Mouse (Mus musculus): ENCODE measurements at regions not wholly inside any gene's neighbourhood (a gene's known extent, or its start where the extent isn't known, plus 50 kb on each side); places are given as distances from the start of the nearest gene placed in this dataset.
A peak's percentile ranks its signal among the peaks of the same experiment; 100 is the strongest.

DNA sequence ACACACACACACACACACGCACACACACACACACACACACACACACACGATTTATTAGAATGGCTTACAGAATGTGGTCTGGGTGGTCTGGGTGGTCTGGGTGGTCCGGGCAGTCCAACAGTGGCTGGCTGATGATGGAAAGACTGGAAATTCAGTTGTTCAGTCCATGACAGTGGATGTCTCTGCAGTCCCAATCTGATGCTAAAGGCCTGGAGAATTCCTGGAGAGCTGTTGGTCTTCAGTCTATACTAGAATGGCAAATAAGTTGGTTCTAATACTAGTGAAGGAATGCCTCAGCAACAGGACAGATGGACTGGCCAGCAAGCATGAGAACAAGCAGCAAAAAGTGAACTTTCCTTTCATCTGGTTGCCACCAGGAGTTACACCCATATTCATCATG is 87.9 kb downstream of the Foxi3 start:
- dilution Hi-C loops (cut with MboI; ENCODE audit: extremely low pct_ligation_motif_present, extremely low pct_unique_long_range_greater_than_20kb, low sequenced_read_pairs) (no loop called here), in situ Hi-C loops (cut with MboI; ENCODE audit: low pct_ligation_motif_present, low pct_unique_long_range_greater_than_20kb, low sequenced_read_pairs) (no loop called here)
- Histone ChIP-seq H3K27ac (ENCODE audit: insufficient read depth, low read depth) (no peak overlapping the region), H3K9ac (ENCODE audit: insufficient read depth, low read depth) (no peak overlapping the region), H3K9me3 (replicated peaks; ENCODE audit: low read length) (no peaks in the 10 kb centered on the region), H3K4me1 (ENCODE audit: control insufficient read depth in 1 of 2, insufficient read depth in 2 of 2) (peaks cover 3 to 18% of the 10 kb centered on the region in 2 experiments; a peak in 3 of 4 replicates), H3K4me2 (ENCODE audit: insufficient read depth, low read depth, poor library complexity, severe bottlenecking) (no peak overlapping the region), H3K27me3 (replicated peaks) (no peaks in the 10 kb centered on the region), H3K4me3 (replicated peaks in 1 of 3; ENCODE audit: low read depth in 2 of 3, low read length in 2 of 3, poor library complexity in 1 of 3) (no peak overlapping the region), H3K36me3 (replicated peaks in 1 of 2; ENCODE audit: control insufficient read depth in 1 of 2, insufficient read depth in 1 of 2, low read length in 1 of 2) (no peaks in the 10 kb centered on the region), H3K79me2 (replicated peaks; ENCODE audit: control insufficient read depth, extremely low read depth, insufficient read depth, poor library complexity, severe bottlenecking) (no peaks in the 10 kb centered on the region)
- DNase-seq (ENCODE audit: extremely low read depth), result no peak
- TF ChIP-seq MAZ (IDR thresholded peaks at IDR 0.05; ENCODE audit: low read depth, low read length), result no peak
- no peak for TF ChIP-seq POLR2AphosphoS2 (IDR thresholded peaks at IDR 0.05; ENCODE audit: low read depth, low read length)
- no peak for TF ChIP-seq CHD2 (IDR thresholded peaks at IDR 0.05; ENCODE audit: low read length)
- no peak for TF ChIP-seq ETS1 (conservative IDR thresholded peaks at IDR 0.05; ENCODE audit: low read depth, low read length)
- TF ChIP-seq MEF2A (IDR thresholded peaks at IDR 0.05; ENCODE audit: borderline replicate concordance, low read depth, low read length), result no peak

DNA sequence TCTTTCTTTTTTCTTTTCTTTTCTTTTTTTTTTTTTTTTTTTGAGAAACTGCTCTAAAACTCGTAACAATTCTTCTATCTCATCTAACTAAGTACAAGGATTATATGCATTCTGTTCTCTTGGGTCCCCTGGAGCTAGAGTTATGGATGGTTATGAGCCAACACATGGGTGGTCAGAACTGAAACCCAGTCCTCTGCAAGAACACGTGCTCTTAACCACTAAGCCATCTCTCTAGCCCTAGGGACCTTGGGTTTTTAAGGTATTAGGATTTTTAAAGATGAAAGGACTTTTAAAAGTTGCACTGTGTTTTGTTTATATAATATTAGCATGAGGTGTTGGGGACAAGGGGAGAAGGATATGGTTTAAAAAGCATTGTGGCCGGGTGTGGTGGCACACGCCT is 88.9 kb downstream of the Foxi3 start:
- H3K27me3 ChIP-seq (replicated peaks), result no peaks in the 10 kb centered on the region
- H3K27ac ChIP-seq (ENCODE audit: insufficient read depth, low read depth), result no peak overlapping the region
- H3K4me3 ChIP-seq (replicated peaks in 1 of 3; ENCODE audit: low read depth in 2 of 3, low read length in 2 of 3, poor library complexity in 1 of 3), result no peak overlapping the region
- H3K4me1 ChIP-seq (ENCODE audit: control insufficient read depth in 1 of 2, insufficient read depth in 2 of 2), result peaks cover 3 to 17% of the 10 kb centered on the region in 2 experiments; a peak in 3 of 4 replicates
- no peaks in the 10 kb centered on the region for H3K79me2 ChIP-seq (replicated peaks; ENCODE audit: control insufficient read depth, extremely low read depth, insufficient read depth, poor library complexity, severe bottlenecking)
- dilution Hi-C loops (cut with MboI; ENCODE audit: extremely low pct_ligation_motif_present, extremely low pct_unique_long_range_greater_than_20kb, low sequenced_read_pairs), result no loop called here
- no peak overlapping the region for H3K4me2 ChIP-seq (ENCODE audit: insufficient read depth, low read depth, poor library complexity, severe bottlenecking)
- in situ Hi-C loops (cut with MboI; ENCODE audit: low pct_ligation_motif_present, low pct_unique_long_range_greater_than_20kb, low sequenced_read_pairs), result no loop called here
- no peak overlapping the region for H3K9ac ChIP-seq (ENCODE audit: insufficient read depth, low read depth)
- H3K36me3 ChIP-seq (replicated peaks in 1 of 2; ENCODE audit: control insufficient read depth in 1 of 2, insufficient read depth in 1 of 2, low read length in 1 of 2), result no peaks in the 10 kb centered on the region
- TF ChIP-seq JUN (IDR thresholded peaks at IDR 0.05; ENCODE audit: insufficient read depth, low read depth, low read length), result no peak
- peak; percentile 52 for TF ChIP-seq BHLHE40 (IDR thresholded peaks at IDR 0.05; ENCODE audit: low read depth, low read length)
- TF ChIP-seq ETS1 (conservative IDR thresholded peaks at IDR 0.05; ENCODE audit: low read depth, low read length), result no peak
- TF ChIP-seq MAX (IDR thresholded peaks at IDR 0.05; ENCODE audit: low read length), result peak; percentile 63; the same call in 1 of the 2 replicates
- no peak for TF ChIP-seq RAD21 (IDR thresholded peaks at IDR 0.05; ENCODE audit: low read depth, low read length)
- TF ChIP-seq ZKSCAN1 (IDR thresholded peaks at IDR 0.05; ENCODE audit: borderline replicate concordance, low read depth, low read length), result no peak
- TF ChIP-seq ZC3H11A (IDR thresholded peaks at IDR 0.05; ENCODE audit: low read depth, low read length), result no peak
- no peak for TF ChIP-seq ELF1 (IDR thresholded peaks at IDR 0.05; ENCODE audit: low read depth, low read length)
- TF ChIP-seq EP300 (IDR thresholded peaks at IDR 0.05; ENCODE audit: low read length), result no peak
- DNase-seq (ENCODE audit: extremely low read depth), result no peak
- H3K9me3 ChIP-seq (replicated peaks; ENCODE audit: low read length), result no peaks in the 10 kb centered on the region
